Mouse (Mus musculus) frontal cortex, postnatal 25 days (tissue): ENCODE measurements around the gene 4430402I18Rik.
A peak's percentile ranks its signal among the peaks of the same experiment; 100 is the strongest.
"Not testable (repeated sequence)": the region's sequence is repeated elsewhere in the genome, so short reads cannot be mapped to it uniquely, and the experiment has no call there.

Experiments
- DNase-seq, 2 experiments: peaks; one replicate each; pipeline ENCODE4 v3.0.0; 2022; ENCODE audit warnings: low spot score in 2 of 2

Gene 4430402I18Rik

DNA sequence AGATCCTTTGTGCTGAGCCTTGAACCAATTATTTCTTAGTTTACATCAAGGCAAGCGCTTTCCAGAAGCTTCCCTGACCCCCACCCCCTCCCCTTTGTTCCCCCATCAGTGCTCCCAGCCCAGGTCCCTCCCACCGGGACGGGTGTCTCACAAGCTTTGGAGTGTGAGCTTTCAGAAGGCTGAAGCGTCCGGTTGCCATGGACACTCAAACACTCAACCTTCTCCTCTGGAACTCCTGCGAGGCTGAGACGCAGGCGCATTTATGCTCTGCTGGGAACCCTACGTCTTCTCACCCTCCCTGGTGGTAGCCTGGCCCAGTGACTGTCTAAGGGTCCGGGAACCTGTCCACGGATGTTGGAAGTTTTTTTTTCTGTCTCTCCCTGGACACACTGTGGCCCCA lies at the start of gene 4430402I18Rik:
TSS of gene 4430402I18Rik (minus strand) at position 149 of the 400 bp plus-strand sequence.
- DNase-seq, result no peak

DNA sequence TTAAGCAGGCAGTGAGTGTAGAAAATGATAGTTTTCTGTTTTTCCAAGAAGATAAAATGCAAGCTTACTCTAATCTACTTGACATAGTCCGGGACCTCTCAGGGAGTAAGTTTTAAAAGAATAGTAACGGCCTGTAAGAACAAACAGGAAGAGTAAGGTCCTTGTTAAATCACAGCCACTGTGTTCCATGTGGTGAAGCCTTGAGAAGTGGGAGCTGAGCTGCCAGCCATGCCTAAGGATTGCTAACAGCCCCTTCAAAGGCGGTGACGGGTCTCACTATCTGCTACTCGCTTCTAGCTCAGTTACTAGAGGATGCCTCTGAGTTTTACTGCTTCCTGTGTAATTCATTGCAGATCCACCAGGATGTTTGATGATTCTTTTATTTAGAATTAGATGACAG lies 49.2 kb upstream of the 4430402I18Rik start:
- no peak for DNase-seq

DNA sequence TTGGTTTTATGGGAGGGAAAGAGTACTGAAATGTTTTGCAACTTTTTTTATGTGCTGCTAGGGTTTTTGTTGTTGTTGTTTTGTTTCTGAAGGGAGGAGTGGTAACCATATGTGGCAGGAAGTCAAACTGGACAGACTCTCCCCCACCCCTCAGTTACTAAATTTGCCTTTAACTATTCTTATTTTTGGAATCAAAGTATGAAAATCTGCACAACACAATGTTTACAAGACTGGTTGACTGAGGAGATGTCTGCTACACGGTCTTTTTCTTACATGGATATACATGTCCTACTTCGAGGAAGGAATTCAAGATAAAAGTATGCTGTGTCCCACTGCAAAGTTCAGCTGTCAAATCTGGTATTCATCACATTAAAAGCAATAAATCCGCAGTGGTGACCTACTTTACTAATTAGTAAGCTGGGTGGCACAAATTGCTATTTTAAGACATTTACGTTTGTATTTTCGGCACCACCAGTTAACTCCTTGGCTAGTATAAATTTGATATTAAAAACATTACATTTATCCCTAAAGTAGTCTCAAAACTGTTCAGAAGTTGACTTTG lies 48.7 kb upstream of the 4430402I18Rik start:
- no peak for DNase-seq

DNA sequence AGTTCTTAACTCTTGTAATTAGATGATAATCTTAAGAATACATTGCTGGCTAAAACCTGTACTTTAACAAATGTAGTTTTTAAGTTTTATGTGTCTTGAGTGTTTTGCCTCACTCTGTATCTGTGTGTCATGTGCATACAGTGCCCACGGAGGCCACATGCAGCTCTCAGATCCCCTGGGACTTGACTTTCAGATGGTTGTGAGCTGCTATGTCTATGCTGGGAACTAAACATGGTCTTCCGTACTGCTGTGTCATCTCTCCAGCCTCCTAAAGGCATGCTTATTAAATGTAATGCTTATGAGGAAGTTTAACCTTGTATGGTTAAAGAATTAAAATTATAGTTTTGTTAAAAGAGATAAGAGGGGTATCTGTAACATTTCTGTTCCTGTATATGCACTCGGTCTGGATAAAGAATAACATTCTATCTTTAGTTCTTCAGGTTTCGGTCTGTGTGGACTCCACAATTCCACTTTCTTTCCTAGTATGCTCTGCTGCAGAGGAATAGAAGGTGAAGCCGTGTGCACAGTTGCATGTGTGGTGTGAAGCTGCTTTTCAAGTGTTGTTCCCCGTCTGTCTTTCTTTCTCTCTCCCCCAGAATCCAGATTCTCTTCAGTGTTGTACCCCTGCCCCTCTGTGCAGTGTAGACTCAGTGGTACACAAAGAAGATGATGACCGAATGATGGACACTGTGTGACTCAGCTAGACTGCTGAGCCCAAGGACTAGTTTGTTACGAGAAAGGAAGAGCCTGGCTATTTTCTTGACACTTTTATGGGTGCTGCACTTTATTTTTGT lies 48.0 kb upstream of the 4430402I18Rik start:
- no peak for DNase-seq

DNA sequence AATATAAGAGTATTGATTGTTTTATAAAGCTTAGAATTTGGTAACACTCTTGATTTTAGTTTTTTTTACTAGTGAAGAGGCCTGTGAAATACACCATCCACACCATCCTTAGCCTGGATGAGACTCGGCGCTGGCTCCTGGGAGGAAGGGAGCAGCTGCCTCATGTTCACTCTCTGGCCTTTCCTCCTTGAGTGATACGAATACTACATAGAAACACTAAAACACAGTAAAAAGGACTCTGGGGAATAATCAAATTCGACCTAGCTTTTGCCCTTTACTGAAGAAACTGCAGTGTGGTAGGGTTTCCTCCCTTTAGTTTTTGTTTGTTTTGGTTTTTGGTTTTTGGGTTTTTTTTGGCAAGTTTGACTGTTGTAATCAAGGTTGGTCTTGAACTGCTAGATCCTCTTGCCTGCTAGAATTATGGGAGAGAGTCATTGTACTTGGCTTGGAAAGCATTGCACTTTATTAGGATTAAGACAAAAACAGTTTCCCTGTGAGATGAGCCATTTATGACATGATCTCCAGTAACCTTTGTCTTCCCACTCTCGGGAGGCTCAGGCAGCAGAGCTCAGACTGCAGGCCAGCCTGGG lies 47.0 kb upstream of the 4430402I18Rik start:
- DNase-seq, result no peak

DNA sequence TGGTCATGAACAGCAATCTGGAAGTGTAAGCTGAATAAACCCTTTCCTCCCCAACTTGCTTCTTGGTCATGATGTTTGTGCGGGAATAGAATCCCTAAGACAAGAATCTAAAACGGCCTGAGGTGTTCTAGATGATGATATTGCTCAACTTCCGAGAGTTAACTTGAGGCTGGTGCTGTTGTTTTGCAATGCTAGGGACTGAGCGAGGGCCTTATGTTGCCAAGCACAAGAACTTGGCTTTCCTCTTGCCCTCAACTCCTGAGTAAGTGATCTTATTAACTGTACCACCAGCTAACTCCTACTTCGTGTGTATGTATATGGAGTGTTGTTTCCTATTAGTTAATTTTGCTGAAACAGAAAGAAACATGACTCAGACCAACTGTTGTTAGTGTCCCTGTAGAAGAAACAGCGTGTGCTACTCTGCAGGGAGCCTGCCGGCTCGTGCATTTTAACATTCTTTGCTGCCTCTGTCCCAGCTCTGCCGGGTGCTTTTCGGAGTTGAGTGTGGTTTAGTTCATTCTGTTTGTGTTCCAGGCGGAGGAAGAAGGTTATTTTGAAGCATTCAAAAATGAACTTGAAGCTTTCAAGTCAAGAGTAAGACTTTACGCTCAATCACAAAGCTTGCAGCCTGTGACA lies 43.9 kb upstream of the 4430402I18Rik start:
- DNase-seq, result no peak

DNA sequence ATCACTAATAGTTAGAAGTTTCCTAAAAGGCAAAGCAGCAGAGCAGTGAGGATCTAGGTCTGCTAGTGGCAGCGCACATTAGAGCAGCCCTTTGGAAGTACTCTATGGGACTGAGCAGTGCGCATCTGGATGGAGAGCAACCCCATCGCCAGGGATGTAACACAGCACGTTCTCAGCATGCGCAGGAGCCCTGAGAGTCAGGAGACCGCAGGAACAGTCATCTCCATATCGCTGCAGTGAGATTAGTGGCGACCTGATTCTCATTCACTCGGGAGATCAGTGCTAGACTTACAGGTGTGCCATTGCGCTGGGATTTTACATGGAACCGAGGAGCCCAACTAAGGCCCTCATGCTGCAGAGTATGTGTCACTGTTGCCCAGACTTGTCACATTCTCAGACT lies 41.4 kb upstream of the 4430402I18Rik start:
- DNase-seq, result no peak

DNA sequence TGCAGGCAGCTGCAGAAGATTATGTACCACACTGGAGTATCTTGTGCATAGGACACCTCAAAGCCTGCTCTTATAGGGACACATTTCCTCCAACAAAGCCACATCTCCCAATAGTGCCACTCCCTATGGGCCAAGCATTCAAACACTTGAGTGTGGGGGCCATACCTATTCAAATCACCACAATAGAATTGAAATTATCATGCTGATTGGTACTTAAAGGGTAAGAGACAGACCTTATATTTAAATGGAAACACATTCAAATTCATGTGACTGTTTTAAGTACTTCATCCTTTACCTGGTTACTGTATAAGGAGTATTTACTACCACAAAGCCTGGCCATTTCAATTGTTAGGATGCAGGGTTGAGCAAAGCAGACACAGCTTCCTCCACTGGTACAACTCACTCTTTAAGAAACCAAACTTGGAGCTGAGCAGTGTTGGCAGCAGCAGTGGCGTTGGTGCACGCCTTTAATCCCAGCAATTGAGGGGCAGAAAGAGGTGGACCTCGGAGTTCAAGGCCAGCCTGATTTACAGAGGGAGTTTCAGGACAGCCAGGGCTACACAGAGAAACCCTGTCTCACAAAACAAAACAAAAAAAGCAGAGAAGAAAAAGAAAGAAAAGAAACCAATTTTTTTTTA lies 40.6 kb upstream of the 4430402I18Rik start:
- no peak for DNase-seq

DNA sequence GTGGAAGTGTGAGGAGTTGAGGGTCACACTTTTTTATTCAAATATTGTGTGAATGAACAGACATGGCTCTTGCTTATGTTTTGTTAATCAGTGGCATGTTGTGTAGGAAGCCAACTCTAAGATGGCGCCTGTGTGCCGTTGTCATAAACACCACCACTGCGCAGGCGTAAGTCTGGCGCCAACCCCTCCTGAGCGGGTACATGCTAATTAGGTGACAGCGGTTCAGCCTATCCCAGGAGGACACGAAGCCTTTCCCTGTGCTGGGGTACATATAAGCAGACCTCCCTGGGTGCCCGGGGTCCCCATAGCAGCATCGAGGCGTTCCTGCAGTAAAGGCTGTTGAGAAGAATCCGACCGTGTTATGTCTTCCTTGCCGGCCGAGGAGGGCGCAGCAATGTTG lies 32.7 kb upstream of the 4430402I18Rik start:
- not testable (repeated sequence) for DNase-seq

DNA sequence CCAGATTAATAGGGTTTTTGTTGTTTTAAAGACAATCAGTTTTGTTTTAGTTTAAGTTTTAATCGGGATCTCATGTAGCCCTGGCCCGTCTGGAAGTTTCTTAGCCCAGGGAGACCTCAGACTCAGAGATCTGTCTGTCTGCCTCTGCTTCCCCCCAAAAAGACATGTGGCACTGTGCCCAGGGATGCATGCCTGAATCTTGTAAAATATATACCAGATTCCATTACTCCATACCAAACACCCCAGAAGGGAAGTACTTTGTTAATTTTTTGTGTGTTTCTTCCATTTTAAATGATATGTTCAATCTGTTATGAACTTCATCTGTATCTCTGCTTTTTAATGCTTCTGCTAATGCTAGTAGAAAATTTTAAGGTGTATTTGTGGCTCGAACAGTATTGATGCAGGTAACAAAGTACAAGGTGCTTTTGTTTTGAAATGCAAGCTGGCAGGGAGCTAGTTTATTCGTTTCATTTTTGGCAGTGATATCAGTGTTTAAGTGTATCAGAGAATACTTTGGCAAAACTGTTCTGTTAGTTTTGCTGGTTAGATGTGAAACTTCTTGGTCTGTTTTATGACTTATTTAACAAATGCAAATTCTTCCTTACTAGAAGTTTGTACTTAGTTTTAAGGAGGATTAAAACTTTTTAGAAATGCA lies 30.5 kb upstream of the 4430402I18Rik start:
- DNase-seq, result no peak

DNA sequence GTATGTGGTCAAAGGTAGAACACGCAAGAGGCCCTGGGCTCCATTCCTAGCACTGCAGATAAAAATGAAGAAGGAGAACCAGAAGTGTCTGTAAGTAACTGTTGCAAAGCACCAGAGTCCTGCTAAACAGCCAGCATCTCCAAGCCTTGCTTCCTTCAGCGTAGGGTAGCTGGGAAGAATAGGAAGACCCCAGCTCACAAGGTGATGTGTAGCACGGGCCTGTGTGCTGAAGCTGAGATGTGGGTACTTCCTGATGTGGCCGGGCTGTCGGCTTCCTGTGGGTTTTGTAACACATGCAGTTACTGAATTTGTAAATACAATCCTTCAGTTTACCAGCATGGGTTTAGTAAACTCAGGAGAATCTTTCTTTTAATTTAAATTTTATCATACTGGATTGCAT lies 27.8 kb upstream of the 4430402I18Rik start:
- no peak for DNase-seq

DNA sequence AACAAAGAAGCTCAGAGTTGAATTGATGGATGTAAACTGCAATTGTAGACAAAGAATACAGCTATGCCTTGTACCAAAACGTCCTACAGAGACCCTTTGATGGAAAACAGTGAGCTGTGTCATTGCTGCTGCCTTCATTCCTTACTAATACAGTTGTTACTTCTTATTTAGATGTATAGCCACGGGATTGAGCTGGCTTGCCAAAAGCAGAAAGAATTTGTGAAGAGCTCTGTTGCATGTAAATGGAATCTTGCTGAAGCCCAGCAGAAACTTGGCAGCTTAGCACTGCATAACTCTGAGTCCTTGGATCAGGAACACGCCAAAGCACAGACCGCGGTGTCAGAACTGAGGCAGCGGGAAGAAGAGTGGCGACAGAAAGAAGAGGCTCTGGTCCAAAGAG lies 27.3 kb upstream of the 4430402I18Rik start:
- no peak for DNase-seq

DNA sequence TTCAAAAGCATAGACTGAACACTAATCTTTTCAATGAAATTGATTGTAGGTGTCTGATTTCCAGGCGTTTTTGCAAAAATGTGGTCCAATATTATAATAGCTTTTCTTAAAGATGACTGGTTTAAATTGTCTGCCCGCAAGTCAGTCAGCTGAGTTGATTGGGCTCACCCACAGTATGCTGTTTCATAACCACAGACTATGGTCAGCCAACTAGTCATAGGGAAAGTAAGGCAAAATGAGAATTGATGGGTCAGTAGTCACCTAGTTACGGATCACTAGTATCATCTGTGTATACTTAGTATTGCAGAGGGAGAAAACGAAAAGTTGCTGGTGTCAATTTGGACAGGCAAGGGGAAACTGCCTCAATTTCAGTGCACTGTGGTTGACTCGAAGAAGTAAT lies 23.8 kb upstream of the 4430402I18Rik start:
- no peak for DNase-seq

DNA sequence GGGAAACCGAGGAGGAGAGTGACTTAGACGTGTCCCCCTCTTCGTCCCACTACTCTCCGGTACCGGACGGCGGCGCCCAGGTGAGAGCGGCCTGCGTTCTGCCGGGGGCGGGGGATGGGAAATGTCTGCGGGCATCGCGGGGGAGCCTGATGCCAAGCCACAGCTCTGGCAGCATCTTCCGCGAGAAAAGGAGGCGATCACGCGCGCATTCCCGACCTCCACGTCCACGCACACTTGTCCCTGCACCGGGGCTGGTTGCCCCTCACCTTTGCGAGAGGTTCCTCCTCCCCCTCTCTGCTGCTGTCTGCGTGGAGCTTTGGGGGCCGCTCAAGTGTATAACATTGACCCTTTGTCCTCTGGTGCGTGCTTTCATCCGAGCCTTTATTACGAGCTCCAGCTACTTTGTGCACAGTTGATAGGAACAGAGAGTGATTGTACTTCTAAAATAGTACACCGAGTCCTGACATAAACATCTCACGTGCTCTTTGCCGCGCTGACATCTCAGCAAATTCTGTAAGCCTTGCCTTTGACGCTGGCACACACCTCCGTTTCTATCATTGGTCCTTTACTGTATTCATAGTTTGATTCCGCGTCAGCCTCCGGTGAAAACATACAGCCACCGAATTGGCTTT lies 23.1 kb upstream of the 4430402I18Rik start:
- DNase-seq, result peak in 1 of 2 experiments; percentile 35

DNA sequence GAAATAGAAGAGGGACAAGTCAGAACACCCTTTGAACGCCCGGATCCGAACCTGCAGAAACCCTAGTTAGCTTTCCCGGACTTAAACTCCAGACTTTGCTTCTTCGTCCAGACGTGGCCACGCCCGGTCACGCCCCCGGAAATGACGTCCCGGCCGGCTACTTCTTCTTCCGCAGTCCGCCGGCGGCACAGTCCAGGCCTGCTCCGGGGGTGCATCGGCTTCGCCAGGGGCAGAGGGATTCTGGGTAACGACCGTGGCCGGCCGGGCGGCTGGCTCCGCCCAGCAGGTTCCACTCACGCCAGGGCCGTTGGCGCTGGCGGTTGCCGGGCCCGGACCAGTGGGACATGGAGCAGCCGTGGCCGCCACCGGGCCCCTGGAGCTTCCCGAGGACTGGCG lies 22.6 kb upstream of the 4430402I18Rik start, which contains the start of gene Cdc37l1:
TSS of gene Cdc37l1 (plus strand) at position 159 of the 396 bp plus-strand sequence.
- peak; percentile 93 to 94 for DNase-seq

DNA sequence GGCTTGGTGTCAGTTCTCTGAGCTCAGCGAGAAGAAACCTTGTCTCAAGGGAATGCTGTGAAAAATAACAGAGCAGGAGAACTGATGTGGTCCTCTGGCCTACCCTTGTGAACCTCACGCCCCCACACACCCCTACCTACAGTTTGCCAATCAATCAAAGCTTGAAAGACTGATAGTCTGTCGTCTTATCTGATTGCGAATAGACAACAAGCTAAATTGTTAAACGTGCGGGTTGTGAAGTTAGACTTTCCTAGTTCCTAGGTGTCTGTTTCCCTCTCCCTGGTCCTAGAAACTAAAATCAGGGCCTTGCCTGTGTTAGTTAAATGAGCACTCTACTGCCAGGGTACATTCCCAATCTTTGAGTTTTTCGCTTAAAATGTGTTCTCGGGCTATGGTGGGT lies 21.9 kb upstream of the 4430402I18Rik start:
- DNase-seq, result no peak

DNA sequence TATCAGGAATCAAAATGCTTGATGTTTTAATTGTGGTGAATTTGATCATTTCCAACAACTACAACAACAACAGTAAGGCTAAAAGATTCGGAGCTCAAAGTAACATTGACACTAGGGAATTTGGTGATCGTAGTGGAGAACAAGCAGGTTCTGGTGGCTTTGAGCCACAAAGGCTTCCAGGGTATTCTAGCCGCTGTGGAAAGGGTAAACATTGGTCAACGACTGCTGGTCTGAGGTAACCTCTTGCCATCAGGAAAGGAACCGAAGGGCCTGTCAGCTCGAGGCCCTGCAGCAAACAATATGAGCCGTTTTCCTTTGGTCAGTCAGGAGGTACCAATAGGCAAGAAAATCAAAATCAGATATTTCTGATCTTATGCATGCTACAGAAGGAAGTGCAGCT lies 15.0 kb upstream of the 4430402I18Rik start:
- no peak for DNase-seq

DNA sequence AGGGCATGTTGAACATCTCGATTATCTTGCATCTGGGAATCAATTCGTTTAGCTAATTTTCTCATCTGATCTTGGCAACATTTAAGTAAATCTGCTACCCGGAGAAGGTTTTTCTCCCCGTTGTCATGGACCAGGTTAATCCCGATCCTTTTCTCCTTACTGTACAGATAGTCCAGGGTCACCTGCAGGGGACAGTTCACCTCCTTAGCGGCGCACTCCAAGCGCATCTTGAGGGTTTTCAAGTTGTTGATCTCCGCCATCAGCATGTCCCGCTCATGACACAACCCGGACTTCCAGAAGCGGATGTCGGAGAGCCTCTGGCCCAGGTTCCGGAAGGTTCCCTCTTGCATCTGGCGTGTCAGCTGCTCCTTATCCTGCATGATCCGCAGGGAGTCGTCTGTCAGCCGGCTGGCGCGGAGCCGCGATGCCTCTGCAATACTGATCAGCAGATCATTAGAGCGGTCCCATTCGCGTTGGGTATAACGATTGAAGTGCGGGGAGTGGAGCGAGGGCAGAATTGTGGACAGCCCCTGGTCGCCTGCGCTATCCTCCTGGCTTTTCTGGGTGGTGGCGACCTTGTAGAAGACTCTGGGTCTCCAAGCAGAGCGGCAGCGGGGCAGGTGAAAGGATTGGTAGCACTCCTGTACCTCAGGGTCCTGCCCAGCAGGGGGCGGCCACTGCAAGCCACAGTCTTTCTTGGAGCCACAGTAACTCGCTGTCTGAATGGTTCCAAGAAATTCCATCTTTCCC lies 7.4 kb upstream of the 4430402I18Rik start:
- peak; percentile 72 to 81 for DNase-seq

DNA sequence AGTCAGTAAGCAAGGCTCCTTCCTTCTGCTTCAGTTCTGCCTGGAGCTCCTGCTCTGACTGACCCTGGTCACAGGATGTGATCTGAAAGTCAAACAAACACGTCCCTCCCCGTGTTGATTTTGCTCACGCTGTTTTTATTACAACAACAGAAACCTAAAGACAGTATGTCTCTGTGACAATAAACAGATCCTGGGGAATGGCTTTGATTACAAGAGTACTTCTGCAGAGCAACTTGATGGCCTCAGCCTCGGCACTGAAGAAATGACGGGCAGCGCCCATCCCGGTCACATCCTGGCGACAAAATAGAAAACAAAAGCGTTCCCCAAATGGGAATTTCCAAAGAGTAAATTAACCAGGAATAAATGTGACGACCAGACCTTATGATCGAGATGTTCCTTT lies 2.7 kb upstream of the 4430402I18Rik start:
- DNase-seq, result no peak

DNA sequence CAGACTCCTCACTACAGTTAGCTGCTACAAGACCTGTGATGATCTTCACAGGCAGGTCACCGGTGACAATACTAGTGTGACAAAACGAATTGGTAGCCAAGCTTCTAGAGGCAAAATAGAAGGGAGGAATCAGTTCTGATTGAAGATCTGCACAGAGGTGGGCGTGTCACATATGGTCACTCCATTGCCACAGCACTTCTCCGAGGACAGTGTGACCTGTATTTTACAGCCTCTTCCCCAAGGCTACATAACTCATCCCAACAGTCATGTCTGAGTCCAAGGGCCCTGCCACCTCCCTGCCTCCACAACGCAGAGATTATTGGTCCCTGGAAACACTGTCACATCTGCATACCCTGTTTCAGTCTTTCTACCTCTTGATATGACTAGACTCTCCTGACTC lies 1.6 kb upstream of the 4430402I18Rik start:
- no peak for DNase-seq
